Mouse (Mus musculus): ENCODE data around the gene Trp53. TPM values are rescaled to one million over a fixed set of nuclear protein-coding genes. Genes with fewer than 3 reads are reported as not detected.

The Trp53 gene
- polyA plus RNA-seq, 1 experiment from 2014 or later: 32.6 TPM

DNA sequence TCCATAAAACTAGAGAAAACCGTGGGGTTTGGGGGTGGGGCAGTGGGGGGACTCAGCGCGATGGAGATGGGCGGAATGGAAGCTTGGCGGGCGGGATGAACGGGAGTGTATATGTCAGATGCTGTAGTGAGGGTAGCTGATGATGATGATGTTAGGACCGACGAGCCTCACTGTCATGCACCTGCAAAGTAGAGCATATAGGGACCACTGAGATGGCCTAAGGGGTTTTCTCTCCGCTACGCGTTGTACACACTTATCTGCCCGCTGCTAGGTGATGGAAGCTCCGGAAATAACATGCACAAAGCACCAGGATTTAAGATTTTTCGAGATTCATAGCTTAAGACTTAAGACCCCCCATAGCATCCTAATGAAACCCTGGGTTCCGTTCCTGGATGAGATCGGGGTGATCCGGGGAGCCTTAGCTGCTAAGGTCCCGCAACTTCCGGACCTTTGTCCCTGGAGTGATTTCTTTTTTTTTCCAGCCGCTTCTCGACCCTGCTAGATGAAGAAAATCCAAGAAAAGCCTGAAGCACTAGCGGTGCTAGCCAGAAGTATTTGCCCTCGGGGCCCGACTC lies 500 bp downstream of the Trp53 start:
- H3K79me2 ChIP-seq (ENCODE audit: inconsistent target): peaks cover 73% of the 10 kb centered on the region

GRCm38 (mm10) chr11:69581147-69581688 lies 1.1 kb downstream of the Trp53 start:
- WGBS (ENCODE audit: missing documents): under 1% methylated on average over 33 of the region's 36 CpGs
- H3K27ac ChIP-seq: peak overlapping the region; percentile 93
- H3K79me2 ChIP-seq (ENCODE audit: inconsistent target): peaks cover 77% of the 10 kb centered on the region
- no peaks in the 10 kb centered on the region for H3K36me3 ChIP-seq (ENCODE audit: inconsistent target)
- H3K4me3 ChIP-seq (ENCODE audit: inconsistent target): peak overlapping the region; percentile 93

More for the DNA sequence above, 500 bp downstream of the Trp53 start:
- peak overlapping the region; percentile 93 for H3K27ac ChIP-seq
- H3K4me3 ChIP-seq (ENCODE audit: inconsistent target): peak overlapping the region; percentile 93
- no peaks in the 10 kb centered on the region for H3K36me3 ChIP-seq (ENCODE audit: inconsistent target)
- under 1% methylated on average over 25 of the region's 25 CpGs for WGBS (ENCODE audit: missing documents)

GRCm38 (mm10) chr11:69581814-69582213 lies 1.7 kb downstream of the Trp53 start:
- Histone ChIP-seq H3K4me3 (ENCODE audit: inconsistent target) (peak overlapping the region; percentile 93), H3K79me2 (ENCODE audit: inconsistent target) (peaks cover 81% of the 10 kb centered on the region), H3K27ac (peak overlapping the region; percentile 93), H3K36me3 (ENCODE audit: inconsistent target) (no peaks in the 10 kb centered on the region)
- WGBS (ENCODE audit: missing documents): 1% methylated on average over 8 of the region's 8 CpGs

GRCm38 (mm10) chr11:69582230-69582805 lies 2.2 kb downstream of the Trp53 start:
- Histone ChIP-seq H3K36me3 (ENCODE audit: inconsistent target) (peaks cover 3% of the 10 kb centered on the region; the same call in 1 of the 2 replicates), H3K27ac (no peak overlapping the region; the same call in 1 of the 2 replicates), H3K79me2 (ENCODE audit: inconsistent target) (peaks cover 76% of the 10 kb centered on the region), H3K4me3 (ENCODE audit: inconsistent target) (peak overlapping the region; percentile 93)
- WGBS (ENCODE audit: missing documents): 71% methylated on average over 9 of the region's 9 CpGs

DNA sequence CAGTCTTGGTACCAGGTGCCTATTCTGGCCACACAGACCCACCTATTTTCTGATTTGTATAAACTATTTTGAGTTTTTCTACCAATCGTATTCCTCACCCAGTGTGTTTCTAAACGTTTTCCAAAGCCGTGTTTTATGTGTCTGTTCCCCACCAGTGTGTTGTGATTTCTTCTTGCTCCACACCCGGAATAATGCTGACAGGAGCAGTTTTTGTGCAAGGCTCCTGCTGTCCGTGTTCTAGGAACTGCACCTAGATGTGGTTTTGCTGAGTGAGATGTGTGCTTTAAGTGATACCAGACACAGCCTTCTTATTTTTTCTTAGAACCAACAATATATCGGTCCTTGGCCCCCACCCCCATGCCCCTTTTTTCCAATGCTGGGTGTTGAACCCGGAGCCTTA lies 3.8 kb downstream of the Trp53 start:
- Histone ChIP-seq H3K36me3 (ENCODE audit: inconsistent target) (peaks cover 20% of the 10 kb centered on the region), H3K79me2 (ENCODE audit: inconsistent target) (peaks cover 61% of the 10 kb centered on the region), H3K27ac (no peak overlapping the region), H3K4me3 (ENCODE audit: inconsistent target) (no peak overlapping the region)
- 94% methylated on average over 7 of the region's 7 CpGs for WGBS (ENCODE audit: missing documents)

- WGBS (ENCODE audit: missing documents): 96% methylated on average over 13 of the region's 13 CpGs
- Histone ChIP-seq H3K4me3 (ENCODE audit: inconsistent target) (no peak overlapping the region), H3K27ac (no peak overlapping the region), H3K79me2 (ENCODE audit: inconsistent target) (peaks cover 61% of the 10 kb centered on the region), H3K36me3 (ENCODE audit: inconsistent target) (peaks cover 29% of the 10 kb centered on the region)
Measured at GRCm38 (mm10) chr11:69584937-69585336, 4.8 kb downstream of the Trp53 start.

- no peak overlapping the region for H3K4me3 ChIP-seq (ENCODE audit: inconsistent target)
- H3K27ac ChIP-seq: 0 out of 2 replicates have a peak overlapping the region, but pooled peaks have one; percentile 0
- peaks cover 38% of the 10 kb centered on the region for H3K36me3 ChIP-seq (ENCODE audit: inconsistent target)
- H3K79me2 ChIP-seq (ENCODE audit: inconsistent target): peaks cover 53% of the 10 kb centered on the region
- 31% methylated on average over 6 of the region's 7 CpGs for WGBS (ENCODE audit: missing documents)
Measured at GRCm38 (mm10) chr11:69585718-69586325, 5.7 kb downstream of the Trp53 start.

DNA sequence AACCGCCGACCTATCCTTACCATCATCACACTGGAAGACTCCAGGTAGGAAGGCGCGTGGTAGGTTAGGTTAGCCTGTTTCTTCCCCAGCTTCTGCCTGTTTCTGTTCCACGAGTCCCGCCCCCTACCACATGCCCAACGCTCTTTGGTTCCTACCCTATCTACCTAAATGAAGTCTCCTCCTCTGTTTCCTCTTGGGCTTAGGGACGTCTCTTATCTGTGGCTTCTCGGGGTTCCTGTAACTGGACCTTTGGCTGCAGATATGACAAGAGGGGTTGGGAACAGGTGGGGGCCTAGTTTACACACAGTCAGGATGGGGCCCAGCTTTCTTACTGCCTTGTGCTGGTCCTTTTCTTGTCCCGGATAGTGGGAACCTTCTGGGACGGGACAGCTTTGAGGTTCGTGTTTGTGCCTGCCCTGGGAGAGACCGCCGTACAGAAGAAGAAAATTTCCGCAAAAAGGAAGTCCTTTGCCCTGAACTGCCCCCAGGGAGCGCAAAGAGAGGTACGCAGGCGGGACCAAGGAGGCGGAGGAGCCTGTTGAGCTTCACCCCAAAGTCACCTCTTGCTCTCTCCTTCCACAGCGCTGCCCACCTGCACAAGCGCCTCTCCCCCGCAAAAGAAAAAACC lies 9.2 kb downstream of the Trp53 start:
- Histone ChIP-seq H3K79me2 (ENCODE audit: inconsistent target) (peaks cover 23% of the 10 kb centered on the region), H3K27ac (no peak overlapping the region), H3K36me3 (ENCODE audit: inconsistent target) (peaks cover 53% of the 10 kb centered on the region), H3K4me3 (ENCODE audit: inconsistent target) (no peak overlapping the region)
- 91% methylated on average over 22 of the region's 22 CpGs for WGBS (ENCODE audit: missing documents)

DNA sequence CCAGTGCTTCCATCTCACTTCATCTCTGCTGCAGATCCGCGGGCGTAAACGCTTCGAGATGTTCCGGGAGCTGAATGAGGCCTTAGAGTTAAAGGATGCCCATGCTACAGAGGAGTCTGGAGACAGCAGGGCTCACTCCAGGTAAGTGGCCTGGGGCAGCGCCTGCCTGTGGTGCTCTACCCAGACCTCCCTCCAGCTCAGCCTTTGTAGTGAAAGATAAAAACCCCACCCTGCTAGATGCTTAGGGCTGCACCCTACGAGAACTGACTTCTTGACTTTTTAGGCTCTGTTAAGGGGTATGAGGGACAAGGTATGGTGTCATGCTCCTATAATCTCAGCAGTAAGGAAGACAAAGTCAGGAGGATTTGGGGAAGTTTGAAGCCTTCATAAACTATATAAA lies 10.5 kb downstream of the Trp53 start:
- peaks cover 10% of the 10 kb centered on the region for H3K79me2 ChIP-seq (ENCODE audit: inconsistent target)
- no peak overlapping the region for H3K4me3 ChIP-seq (ENCODE audit: inconsistent target)
- H3K36me3 ChIP-seq (ENCODE audit: inconsistent target): peaks cover 53% of the 10 kb centered on the region
- H3K27ac ChIP-seq: no peak overlapping the region
- WGBS (ENCODE audit: missing documents): 100% methylated on average over 5 of the region's 8 CpGs

- peaks cover 53% of the 10 kb centered on the region for H3K36me3 ChIP-seq (ENCODE audit: inconsistent target)
- no peak overlapping the region for H3K27ac ChIP-seq
- peaks cover 3% of the 10 kb centered on the region for H3K79me2 ChIP-seq (ENCODE audit: inconsistent target)
- 100% methylated on average over 3 of the region's 3 CpGs for WGBS (ENCODE audit: missing documents)
- no peak overlapping the region for H3K4me3 ChIP-seq (ENCODE audit: inconsistent target)
Measured at GRCm38 (mm10) chr11:69591424-69591823, 11.3 kb downstream of the Trp53 start.

DNA sequence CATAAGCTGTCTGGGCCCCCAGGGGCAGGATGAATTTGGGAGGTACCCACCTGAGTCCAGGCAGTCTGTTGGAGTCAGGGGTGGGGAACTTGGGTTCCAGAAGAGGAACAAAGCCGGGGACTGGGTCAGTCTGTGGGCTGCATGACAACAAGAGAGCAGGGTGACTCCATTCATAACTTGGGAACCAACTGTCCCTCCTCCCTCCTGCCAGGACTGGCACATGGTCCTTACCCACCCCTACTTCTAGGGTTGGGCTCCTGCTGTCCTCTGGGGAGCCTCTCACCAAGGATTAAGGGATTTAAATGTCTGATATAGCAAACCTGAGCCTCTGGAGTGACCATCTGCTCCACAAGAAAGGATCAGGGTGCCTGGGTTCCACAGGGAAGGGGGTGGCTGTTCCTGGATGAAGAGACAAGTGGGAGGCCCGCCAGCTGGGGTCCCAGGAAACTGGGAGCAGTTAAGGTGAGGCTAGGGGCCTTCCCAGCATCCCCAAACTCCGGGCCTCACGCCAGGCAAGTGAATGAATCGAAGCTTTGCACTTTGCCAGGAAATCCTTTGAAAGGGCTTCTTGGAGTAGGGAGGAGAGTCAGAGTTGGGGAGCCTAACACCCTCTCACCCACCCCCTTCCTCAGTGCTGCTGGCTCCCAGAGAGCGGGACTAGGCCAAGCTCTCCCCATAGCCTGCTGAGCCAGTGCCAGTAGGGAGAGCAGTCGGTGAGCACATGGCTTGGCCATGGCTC lies 11.9 kb downstream of the Trp53 start:
- WGBS (ENCODE audit: missing documents): 85% methylated on average over 7 of the region's 7 CpGs
- H3K27ac ChIP-seq: no peak overlapping the region
- H3K36me3 ChIP-seq (ENCODE audit: inconsistent target): peaks cover 52% of the 10 kb centered on the region
- H3K4me3 ChIP-seq (ENCODE audit: inconsistent target): no peak overlapping the region
- no peaks in the 10 kb centered on the region for H3K79me2 ChIP-seq (ENCODE audit: inconsistent target)

- H3K79me2 ChIP-seq (ENCODE audit: inconsistent target): no peaks in the 10 kb centered on the region
- 83% methylated on average over 4 of the region's 4 CpGs for WGBS (ENCODE audit: missing documents)
- peaks cover 45% of the 10 kb centered on the region for H3K36me3 ChIP-seq (ENCODE audit: inconsistent target)
- no peak overlapping the region for H3K4me3 ChIP-seq (ENCODE audit: inconsistent target)
- no peak overlapping the region for H3K27ac ChIP-seq
Measured at GRCm38 (mm10) chr11:69592799-69593198, 12.6 kb downstream of the Trp53 start.

GRCm38 (mm10) chr11:69594853-69595252 lies 14.7 kb downstream of the Trp53 start:
- H3K36me3 ChIP-seq (ENCODE audit: inconsistent target): peaks cover 24% of the 10 kb centered on the region
- 97% methylated on average over 6 of the region's 6 CpGs for WGBS (ENCODE audit: missing documents)
- no peak overlapping the region for H3K27ac ChIP-seq
- H3K79me2 ChIP-seq (ENCODE audit: inconsistent target): no peaks in the 10 kb centered on the region
- no peak overlapping the region for H3K4me3 ChIP-seq (ENCODE audit: inconsistent target)

GRCm38 (mm10) chr11:69599436-69599835 lies 19.3 kb downstream of the Trp53 start:
- no peak overlapping the region for H3K27ac ChIP-seq
- H3K36me3 ChIP-seq (ENCODE audit: inconsistent target): no peaks in the 10 kb centered on the region
- no peak overlapping the region for H3K4me3 ChIP-seq (ENCODE audit: inconsistent target)
- H3K79me2 ChIP-seq (ENCODE audit: inconsistent target): no peaks in the 10 kb centered on the region
- 34% methylated on average over 8 of the region's 9 CpGs for WGBS (ENCODE audit: missing documents)
